In genomic region chr13:73395856-73396255, GRCm38 (mm10) we compare ENCODE assay signal across 21 mouse cellular contexts.
A peak's percentile ranks its signal among the peaks of the same experiment; 100 is the strongest.
DNase-seq lines count a peak whose midpoint lies in the region; ATAC-seq lines count a peak whose summit lies in the region.
"Had no signal": no experiment of that assay in that cellular context is flagged by ENCODE, and none has a peak within 500 bp of the region (broad histone marks: within the 10 kb centered on the region; RNA-seq: fewer than 3 reads in every experiment).

No protein-coding gene starts in this region.

- H3K27ac ChIP-seq in heart, embryonic 12.5 days (ENCODE audit: poor library complexity, severe bottlenecking) = no peak overlapping the region
- H3K27ac ChIP-seq in neural tube, embryonic 13.5 days (replicated peaks) = peak overlapping the region; percentile 38; the same call in 1 of the 2 replicates
- H3K27ac ChIP-seq in embryonic facial prominence, embryonic 12.5 days = no peak overlapping the region
- H3K27ac ChIP-seq: forebrain, embryonic 13.5 days; forebrain, embryonic 15.5 days had no signal

- peak; percentile 83 for DNase-seq in heart, adult 11 months
- DNase-seq in neural tube, embryonic 10.5 days (ENCODE audit: extremely low spot score, low spot score) = no peak
- DNase-seq in retina, embryonic 14.5 days (ENCODE audit: low spot score) = peak; percentile 49
- DNase-seq in frontal cortex, adult 2 months (ENCODE audit: extremely low spot score in 1 of 2, low spot score in 1 of 2) = no peak
- DNase-seq: adrenal gland, adult 2 months; adrenal gland, postnatal 10 days; adrenal gland, postnatal 25 days; cerebellum, adult 11 months; cerebellum, adult 18-20 months; cerebellum, adult 8-10 months; cerebellum, adult 9-11 months; cerebellum, postnatal 14 days; cerebellum, postnatal 36 days; embryo, embryonic 11 days; forebrain, postnatal 0 days had no signal

- H3K9me3 ChIP-seq in heart, embryonic 12.5 days (replicated peaks) = peaks cover 5% of the 10 kb centered on the region; the same call in 1 of the 2 replicates
- no peaks in the 10 kb centered on the region for H3K9me3 ChIP-seq in neural tube, embryonic 13.5 days
- H3K9me3 ChIP-seq in embryonic facial prominence, embryonic 12.5 days = no peaks in the 10 kb centered on the region
- H3K9me3 ChIP-seq: forebrain, embryonic 13.5 days; forebrain, embryonic 15.5 days had no signal

- 74% methylated on average over 7 of the region's 7 CpGs for WGBS in heart, embryonic 12.5 days
- WGBS in neural tube, embryonic 13.5 days = 55% methylated on average over 7 of the region's 7 CpGs
- 62% methylated on average over 7 of the region's 7 CpGs for WGBS in embryonic facial prominence, embryonic 12.5 days

- H3K4me1 ChIP-seq in heart, embryonic 12.5 days (replicated peaks) = no peaks in the 10 kb centered on the region; the same call in 1 of the 2 replicates
- no peaks in the 10 kb centered on the region for H3K4me1 ChIP-seq in neural tube, embryonic 13.5 days (replicated peaks)
- no peaks in the 10 kb centered on the region for H3K4me1 ChIP-seq in embryonic facial prominence, embryonic 12.5 days
- H3K4me1 ChIP-seq: forebrain, embryonic 13.5 days; forebrain, embryonic 15.5 days had no signal

- H3K36me3 ChIP-seq in heart, embryonic 12.5 days = no peaks in the 10 kb centered on the region
- no peaks in the 10 kb centered on the region for H3K36me3 ChIP-seq in neural tube, embryonic 13.5 days
- no peaks in the 10 kb centered on the region for H3K36me3 ChIP-seq in embryonic facial prominence, embryonic 12.5 days
- H3K36me3 ChIP-seq: forebrain, embryonic 15.5 days had no signal

- no peak overlapping the region for H3K4me2 ChIP-seq in heart, embryonic 12.5 days
- no peak overlapping the region for H3K4me2 ChIP-seq in neural tube, embryonic 13.5 days
- H3K4me2 ChIP-seq in embryonic facial prominence, embryonic 12.5 days (replicated peaks) = no peak overlapping the region
- H3K4me2 ChIP-seq: forebrain, embryonic 13.5 days; forebrain, embryonic 15.5 days had no signal

- no peaks in the 10 kb centered on the region for H3K27me3 ChIP-seq in heart, embryonic 12.5 days (replicated peaks)
- H3K27me3 ChIP-seq in neural tube, embryonic 13.5 days = no peaks in the 10 kb centered on the region
- H3K27me3 ChIP-seq in embryonic facial prominence, embryonic 12.5 days = no peaks in the 10 kb centered on the region
- H3K27me3 ChIP-seq: forebrain, embryonic 13.5 days; forebrain, embryonic 15.5 days had no signal

- no peak overlapping the region for H3K4me3 ChIP-seq in heart, embryonic 12.5 days
- H3K4me3 ChIP-seq in neural tube, embryonic 13.5 days = no peak overlapping the region
- no peak overlapping the region for H3K4me3 ChIP-seq in embryonic facial prominence, embryonic 12.5 days
- H3K4me3 ChIP-seq: forebrain, embryonic 13.5 days; forebrain, embryonic 15.5 days had no signal

- no peak overlapping the region for H3K9ac ChIP-seq in heart, embryonic 12.5 days
- no peak overlapping the region for H3K9ac ChIP-seq in neural tube, embryonic 13.5 days
- no peak overlapping the region for H3K9ac ChIP-seq in embryonic facial prominence, embryonic 12.5 days
- H3K9ac ChIP-seq: forebrain, embryonic 13.5 days; forebrain, embryonic 15.5 days; forebrain, postnatal 0 days had no signal

- no peak for ATAC-seq in heart, embryonic 12.5 days (ENCODE audit: insufficient number of reproducible peaks, low FRiP score)
- no peak for ATAC-seq in neural tube, embryonic 13.5 days (ENCODE audit: low read depth)
- ATAC-seq in embryonic facial prominence, embryonic 12.5 days (ENCODE audit: insufficient number of reproducible peaks, insufficient read depth, low FRiP score, low TSS enrichment) = 0 out of 2 replicates have a peak, but pooled peaks have one; percentile 28
- no peak for ATAC-seq in frontal cortex, adult (ENCODE audit: low TSS enrichment)
- ATAC-seq: forebrain, embryonic 13.5 days; forebrain, embryonic 15.5 days; forebrain, postnatal 0 days had no signal

Comparison
In these comparisons a context has a peak if more than half of its experiments do, and no peak if none do; other contexts are left out.
1. DNase-seq: peak in heart, adult 11 months (single experiment) and retina, embryonic 14.5 days (single experiment); none in neural tube, embryonic 10.5 days (single experiment) and frontal cortex, adult 2 months (0 of 2).